Mouse (Mus musculus): Measurements from ENCODE around the gene Tagap1. TPM values are rescaled to one million over a fixed set of nuclear protein-coding genes. Genes with fewer than 3 reads are reported as not detected.
"Not testable (repeated sequence)": the region's sequence is repeated elsewhere in the genome, so short reads cannot be mapped to it uniquely, and the experiment has no call there.

Gene Tagap1
- polyA plus RNA-seq, 1 experiment from 2014 or later = 70.3 TPM

GRCm38 (mm10) chr17:6959543-6960259, 1.3 kb downstream of the Tagap1 start:
- H3K9ac ChIP-seq (replicated peaks; ENCODE audit: low read length); H3K27me3 ChIP-seq (ENCODE audit: control insufficient read depth, insufficient read depth, low read length); H3K27ac ChIP-seq (replicated peaks; ENCODE audit: low read depth, low read length); H3K36me3 ChIP-seq (replicated peaks; ENCODE audit: control insufficient read depth, insufficient read depth, low read depth, low read length); DNase-seq (ENCODE audit: low spot score); H3K4me2 ChIP-seq (ENCODE audit: low read depth, low read length); H3K9me3 ChIP-seq (replicated peaks; ENCODE audit: control insufficient read depth, low read length); H3K4me1 ChIP-seq (ENCODE audit: control insufficient read depth, insufficient read depth, low read length); ATAC-seq (replicated peaks; ENCODE audit: insufficient number of reproducible peaks, low FRiP score, low TSS enrichment, low read depth): not testable (repeated sequence)
- WGBS = 76% methylated on average over 3 of the region's 6 CpGs
- 0 out of 2 replicates have a peak overlapping the region, but pooled peaks have one; percentile 14 for H3K4me3 ChIP-seq (ENCODE audit: low read depth, low read length)

GRCm38 (mm10) chr17:6958881-6959280, 2.1 kb downstream of the Tagap1 start:
- 82% methylated on average over 5 of the region's 8 CpGs for WGBS
- H3K9me3 ChIP-seq (replicated peaks; ENCODE audit: control insufficient read depth, low read length); H3K4me3 ChIP-seq (ENCODE audit: low read depth, low read length); ATAC-seq (replicated peaks; ENCODE audit: insufficient number of reproducible peaks, low FRiP score, low TSS enrichment, low read depth); H3K36me3 ChIP-seq (replicated peaks; ENCODE audit: control insufficient read depth, insufficient read depth, low read depth, low read length); H3K4me2 ChIP-seq (ENCODE audit: low read depth, low read length); H3K27me3 ChIP-seq (ENCODE audit: control insufficient read depth, insufficient read depth, low read length); H3K4me1 ChIP-seq (ENCODE audit: control insufficient read depth, insufficient read depth, low read length); H3K27ac ChIP-seq (replicated peaks; ENCODE audit: low read depth, low read length); H3K9ac ChIP-seq (replicated peaks; ENCODE audit: low read length); DNase-seq (ENCODE audit: low spot score): not testable (repeated sequence)

- WGBS = 18% methylated on average over 9 of the region's 9 CpGs
- peak; percentile 30; the same call in 1 of the 2 replicates for ATAC-seq (replicated peaks; ENCODE audit: insufficient number of reproducible peaks, low FRiP score, low TSS enrichment, low read depth)
- not testable (repeated sequence) for H3K27me3 ChIP-seq (ENCODE audit: control insufficient read depth, insufficient read depth, low read length); DNase-seq (ENCODE audit: low spot score); H3K9me3 ChIP-seq (replicated peaks; ENCODE audit: control insufficient read depth, low read length); H3K4me1 ChIP-seq (ENCODE audit: control insufficient read depth, insufficient read depth, low read length); H3K36me3 ChIP-seq (replicated peaks; ENCODE audit: control insufficient read depth, insufficient read depth, low read depth, low read length)
- Histone ChIP-seq H3K4me2 (ENCODE audit: low read depth, low read length) (peak overlapping the region; percentile 50), H3K9ac (replicated peaks; ENCODE audit: low read length) (peak overlapping the region; percentile 56; the same call in 1 of the 2 replicates), H3K27ac (replicated peaks; ENCODE audit: low read depth, low read length) (peak overlapping the region; percentile 35; the same call in 1 of the 2 replicates), H3K4me3 (ENCODE audit: low read depth, low read length) (peak overlapping the region; percentile 49)
Measured at GRCm38 (mm10) chr17:6948769-6949228, 12.2 kb downstream of the Tagap1 start.

GRCm38 (mm10) chr17:6947984-6948768, 12.8 kb downstream of the Tagap1 start, which contains the start of gene Rsph3b:
Gene Rsph3b, minus strand, starts transcription at chr17:6948682.
- not testable (repeated sequence) for H3K9me3 ChIP-seq (replicated peaks; ENCODE audit: control insufficient read depth, low read length); H3K27me3 ChIP-seq (ENCODE audit: control insufficient read depth, insufficient read depth, low read length); H3K36me3 ChIP-seq (replicated peaks; ENCODE audit: control insufficient read depth, insufficient read depth, low read depth, low read length); H3K4me1 ChIP-seq (ENCODE audit: control insufficient read depth, insufficient read depth, low read length)
- H3K9ac ChIP-seq (replicated peaks; ENCODE audit: low read length) = peak within 1 kb of the TSS; percentile 56
- ATAC-seq (replicated peaks; ENCODE audit: insufficient number of reproducible peaks, low FRiP score, low TSS enrichment, low read depth) (peak; percentile 95), DNase-seq (ENCODE audit: low spot score) (peak; percentile 90)
- under 1% methylated on average over 65 of the region's 73 CpGs for WGBS
- peak within 1 kb of the TSS; percentile 49 for H3K4me3 ChIP-seq (ENCODE audit: low read depth, low read length)
- peak within 1 kb of the TSS; percentile 50 for H3K4me2 ChIP-seq (ENCODE audit: low read depth, low read length)
- peak within 1 kb of the TSS; percentile 35; the same call in 1 of the 2 replicates for H3K27ac ChIP-seq (replicated peaks; ENCODE audit: low read depth, low read length)

- not testable (repeated sequence) for DNase-seq (ENCODE audit: low spot score); H3K36me3 ChIP-seq (replicated peaks; ENCODE audit: control insufficient read depth, insufficient read depth, low read depth, low read length); H3K27me3 ChIP-seq (ENCODE audit: control insufficient read depth, insufficient read depth, low read length); H3K4me1 ChIP-seq (ENCODE audit: control insufficient read depth, insufficient read depth, low read length); H3K9me3 ChIP-seq (replicated peaks; ENCODE audit: control insufficient read depth, low read length); H3K27ac ChIP-seq (replicated peaks; ENCODE audit: low read depth, low read length); H3K9ac ChIP-seq (replicated peaks; ENCODE audit: low read length)
- WGBS = no CpG with 5 or more reads among the region's 8 CpGs
- ATAC-seq (replicated peaks; ENCODE audit: insufficient number of reproducible peaks, low FRiP score, low TSS enrichment, low read depth) = peak; percentile 14; the same call in 1 of the 2 replicates
- peak overlapping the region; percentile 50 for H3K4me2 ChIP-seq (ENCODE audit: low read depth, low read length)
- peak overlapping the region; percentile 49 for H3K4me3 ChIP-seq (ENCODE audit: low read depth, low read length)
Measured at GRCm38 (mm10) chr17:6947637-6947983, 13.3 kb downstream of the Tagap1 start.

GRCm38 (mm10) chr17:6942560-6942959, 18.4 kb downstream of the Tagap1 start:
- WGBS = no CpG with 5 or more reads among the region's 4 CpGs
- not testable (repeated sequence) for DNase-seq (ENCODE audit: low spot score); H3K4me2 ChIP-seq (ENCODE audit: low read depth, low read length); H3K4me3 ChIP-seq (ENCODE audit: low read depth, low read length); H3K4me1 ChIP-seq (ENCODE audit: control insufficient read depth, insufficient read depth, low read length); H3K36me3 ChIP-seq (replicated peaks; ENCODE audit: control insufficient read depth, insufficient read depth, low read depth, low read length); H3K27me3 ChIP-seq (ENCODE audit: control insufficient read depth, insufficient read depth, low read length); H3K9me3 ChIP-seq (replicated peaks; ENCODE audit: control insufficient read depth, low read length); ATAC-seq (replicated peaks; ENCODE audit: insufficient number of reproducible peaks, low FRiP score, low TSS enrichment, low read depth); H3K9ac ChIP-seq (replicated peaks; ENCODE audit: low read length); H3K27ac ChIP-seq (replicated peaks; ENCODE audit: low read depth, low read length)

- not testable (repeated sequence) for DNase-seq (ENCODE audit: low spot score); H3K36me3 ChIP-seq (replicated peaks; ENCODE audit: control insufficient read depth, insufficient read depth, low read depth, low read length); H3K9ac ChIP-seq (replicated peaks; ENCODE audit: low read length); H3K27me3 ChIP-seq (ENCODE audit: control insufficient read depth, insufficient read depth, low read length); H3K9me3 ChIP-seq (replicated peaks; ENCODE audit: control insufficient read depth, low read length); H3K4me3 ChIP-seq (ENCODE audit: low read depth, low read length); H3K4me1 ChIP-seq (ENCODE audit: control insufficient read depth, insufficient read depth, low read length); ATAC-seq (replicated peaks; ENCODE audit: insufficient number of reproducible peaks, low FRiP score, low TSS enrichment, low read depth); H3K4me2 ChIP-seq (ENCODE audit: low read depth, low read length); H3K27ac ChIP-seq (replicated peaks; ENCODE audit: low read depth, low read length)
- WGBS = 95% methylated on average over 6 of the region's 7 CpGs
Measured at GRCm38 (mm10) chr17:6931625-6932024, 29.3 kb downstream of the Tagap1 start.

All from embryonic facial prominence, embryonic 11.5 days (tissue).